Mouse (Mus musculus): ENCODE data around the gene Sh3bgrl3.
"Not testable (repeated sequence)": the region's sequence is repeated elsewhere in the genome, so short reads cannot be mapped to it uniquely, and the experiment has no call there.

GRCm38 (mm10) chr4:134144297-134144696, 15.7 kb upstream of the Sh3bgrl3 start:
- TF ChIP-seq CTCF (IDR thresholded peaks at IDR 0.05 in 2 of 3, conservative IDR thresholded peaks at IDR 0.05 in 1 of 3; ENCODE audit: control insufficient read depth in 1 of 3, insufficient read depth in 1 of 3, low read depth in 2 of 3, low read length in 3 of 3, poor library complexity in 1 of 3, severe bottlenecking in 1 of 3); MAZ (IDR thresholded peaks at IDR 0.05; ENCODE audit: low read depth, low read length); ZMIZ1 (IDR thresholded peaks at IDR 0.05; ENCODE audit: low read depth, low read length); MAX (IDR thresholded peaks at IDR 0.05; ENCODE audit: low read length); POLR2A (IDR thresholded peaks at IDR 0.05; ENCODE audit: control insufficient read depth in 1 of 2, insufficient read depth in 1 of 2, low read depth in 1 of 2, low read length in 2 of 2, poor library complexity in 1 of 2); EP300 (IDR thresholded peaks at IDR 0.05; ENCODE audit: low read depth in 1 of 2, low read length in 2 of 2); MYB (IDR thresholded peaks at IDR 0.05; ENCODE audit: low read depth, low read length); BHLHE40 (IDR thresholded peaks at IDR 0.05; ENCODE audit: borderline replicate concordance, low read depth, low read length); ELF1 (IDR thresholded peaks at IDR 0.05; ENCODE audit: low read depth, low read length): not testable (repeated sequence)

Measured in MEL (cell line).